In genomic region chr15:79664666-79665065, GRCm38 (mm10) we compare ENCODE assay signal across 18 mouse cellular contexts. TPM values are rescaled to one million over a fixed set of nuclear protein-coding genes. Genes with fewer than 3 reads are reported as not detected.
A peak's percentile ranks its signal among the peaks of the same experiment; 100 is the strongest.
DNase-seq lines count a peak whose midpoint lies in the region; ATAC-seq and TF ChIP-seq lines count a peak whose summit lies in the region.
"Had no signal": no experiment of that assay in that cellular context is flagged by ENCODE, and none has a peak within 500 bp of the region (broad histone marks: within the 10 kb centered on the region; RNA-seq: fewer than 3 reads in every experiment).

No protein-coding gene starts in this region.

- H3K4me3 ChIP-seq in layer of hippocampus, adult 2 months: no peak overlapping the region
- H3K4me3 ChIP-seq: embryonic facial prominence, embryonic 12.5 days; forebrain, embryonic 15.5 days; heart, embryonic 12.5 days; hindbrain, embryonic 10.5 days had no signal

- intact Hi-C loops in left cerebral cortex, postnatal 14 days (cut with DNase I): no loop called here

- no peak for DNase-seq in frontal cortex, postnatal 25 days (ENCODE audit: low spot score in 2 of 2)
- DNase-seq in layer of hippocampus, adult 2 months (ENCODE audit: low spot score in 2 of 2): peak; percentile 36 to 52
- no peak for DNase-seq in layer of hippocampus, postnatal 14 days (ENCODE audit: low spot score in 2 of 2)
- peak; percentile 57 to 79 for DNase-seq in left cerebral cortex, postnatal 14 days (ENCODE audit: low spot score in 2 of 2)
- no peak for DNase-seq in left cerebral cortex, adult 11 months (ENCODE audit: low spot score)
- DNase-seq in telencephalon, adult 2 months (ENCODE audit: low read depth, low spot score): peak; percentile 83
- DNase-seq: adrenal gland, adult 8-10 months; B cell, adult 2 months; cerebellum, adult 11-12 months; cerebellum, postnatal 25 days; gastrocnemius, postnatal 14 days had no signal

- H3K27ac ChIP-seq in layer of hippocampus, adult 2 months: peak overlapping the region; percentile 24; the same call in 1 of the 2 replicates
- H3K27ac ChIP-seq: embryonic facial prominence, embryonic 12.5 days; forebrain, embryonic 15.5 days; hindbrain, embryonic 10.5 days; hindbrain, embryonic 14.5 days had no signal

- peak; percentile 78 for ATAC-seq in frontal cortex, adult (ENCODE audit: low TSS enrichment)
- ATAC-seq: CD4-positive, CD25-positive, alpha-beta regulatory T cell, adult 4 months; forebrain, embryonic 15.5 days had no signal

- TF ChIP-seq CTCF in layer of hippocampus, adult 2 months (conservative IDR thresholded peaks at IDR 0.05): no peak

RNA-seq across cellular contexts. Expression of gene Cby1, which starts 5.7 kb away (rescaled TPM):
- 10 to 100 TPM; 39.5 to 45.4 TPM for total RNA-seq in layer of hippocampus, adult 2 months (2021)
- 10 to 100 TPM; 57.0 to 59.9 TPM for total RNA-seq in layer of hippocampus, postnatal 14 days (2021)
- total RNA-seq in left cerebral cortex, postnatal 14 days (2021): 10 to 100 TPM; 65.3 to 69.2 TPM

RNA-seq across cellular contexts. Expression of gene Fam227a, which starts 5.9 kb away (rescaled TPM):
- total RNA-seq in layer of hippocampus, adult 2 months (2021): 10 to 100 TPM; 12.3 to 13.1 TPM
- 10 to 100 TPM; 10.2 to 11.0 TPM for total RNA-seq in layer of hippocampus, postnatal 14 days (2021)
- 10 to 100 TPM in 1 of 2 experiments, 1 to 10 TPM in 1; 7.0 to 12.4 TPM for total RNA-seq in left cerebral cortex, postnatal 14 days (2021)

RNA-seq across cellular contexts. Expression of gene Tomm22, which starts 6.0 kb away (rescaled TPM):
- total RNA-seq in layer of hippocampus, adult 2 months (2021): 100 to 1,000 TPM in 1 of 2 experiments, 10 to 100 TPM in 1; 99.9 to 105 TPM
- total RNA-seq in layer of hippocampus, postnatal 14 days (2021): 100 to 1,000 TPM; 103 TPM
- 10 to 100 TPM; 97.8 to 99.7 TPM for total RNA-seq in left cerebral cortex, postnatal 14 days (2021)

RNA-seq across cellular contexts. Expression of gene Josd1, which starts 23.1 kb away (rescaled TPM):
- total RNA-seq in layer of hippocampus, adult 2 months (2021): 10 to 100 TPM; 46.0 to 47.0 TPM
- total RNA-seq in layer of hippocampus, postnatal 14 days (2021): 10 to 100 TPM; 46.2 to 46.4 TPM
- total RNA-seq in left cerebral cortex, postnatal 14 days (2021): 10 to 100 TPM; 56.1 to 66.2 TPM

RNA-seq across cellular contexts. Expression of gene Gtpbp1, which starts 26.0 kb away (rescaled TPM):
- total RNA-seq in layer of hippocampus, adult 2 months (2021): 10 to 100 TPM; 52.4 to 59.1 TPM
- total RNA-seq in layer of hippocampus, postnatal 14 days (2021): 10 to 100 TPM; 43.3 to 44.1 TPM
- total RNA-seq in left cerebral cortex, postnatal 14 days (2021): 10 to 100 TPM; 44.1 to 44.7 TPM

Comparison
In these comparisons a context has a peak if more than half of its experiments do, and no peak if none do; other contexts are left out.
1. DNase-seq: peak in layer of hippocampus, adult 2 months (2 of 2), left cerebral cortex, postnatal 14 days (2 of 2) and telencephalon, adult 2 months (single experiment); none in frontal cortex, postnatal 25 days (0 of 2), layer of hippocampus, postnatal 14 days (0 of 2) and left cerebral cortex, adult 11 months (single experiment).